Mouse (Mus musculus): Measurements from ENCODE around the gene Ss18l1.

Ss18l1 gene

GRCm38 (mm10) chr2:180040406-180040805 lies 1.9 kb upstream of the Ss18l1 start:
- DNase-seq (ENCODE audit: low spot score) = no peak

GRCm38 (mm10) chr2:180041577-180042255 lies 593 bp upstream of the Ss18l1 start:
- DNase-seq (ENCODE audit: low spot score) = peak; percentile 56

GRCm38 (mm10) chr2:180042858-180043515 lies 678 bp downstream of the Ss18l1 start:
- DNase-seq (ENCODE audit: low spot score) = peak; percentile 75

GRCm38 (mm10) chr2:180045283-180045682 lies 3.0 kb downstream of the Ss18l1 start:
- peak; percentile 80 for DNase-seq (ENCODE audit: low spot score)

GRCm38 (mm10) chr2:180047580-180047979 lies 5.3 kb downstream of the Ss18l1 start:
- DNase-seq (ENCODE audit: low spot score) = no peak

GRCm38 (mm10) chr2:180047980-180048635 lies 5.8 kb downstream of the Ss18l1 start:
- DNase-seq (ENCODE audit: low spot score) = no peak

GRCm38 (mm10) chr2:180050986-180051385 lies 8.7 kb downstream of the Ss18l1 start:
- DNase-seq (ENCODE audit: low spot score) = peak; percentile 89

- peak; percentile 57 for DNase-seq (ENCODE audit: low spot score)
Observed at GRCm38 (mm10) chr2:180051986-180052733, 9.9 kb downstream of the Ss18l1 start.

GRCm38 (mm10) chr2:180053001-180053400 lies 10.7 kb downstream of the Ss18l1 start:
- DNase-seq (ENCODE audit: low spot score) = no peak

GRCm38 (mm10) chr2:180063338-180064131 lies 21.2 kb downstream of the Ss18l1 start:
- no peak for DNase-seq (ENCODE audit: low spot score)

GRCm38 (mm10) chr2:180069770-180070480 lies 27.6 kb downstream of the Ss18l1 start:
- DNase-seq (ENCODE audit: low spot score) = no peak

- DNase-seq (ENCODE audit: low spot score) = peak; percentile 95
Observed at GRCm38 (mm10) chr2:180070481-180071453, 28.5 kb downstream of the Ss18l1 start, which contains the start of gene Mtg2. Gene Mtg2 (plus strand): TSS chr2:180070588.

GRCm38 (mm10) chr2:180071671-180072070 lies 29.4 kb downstream of the Ss18l1 start:
- no peak for DNase-seq (ENCODE audit: low spot score)

GRCm38 (mm10) chr2:180072886-180073285 lies 30.6 kb downstream of the Ss18l1 start:
- no peak for DNase-seq (ENCODE audit: low spot score)

GRCm38 (mm10) chr2:180077622-180078021 lies 35.3 kb downstream of the Ss18l1 start:
- DNase-seq (ENCODE audit: low spot score) = no peak

- no peak for DNase-seq (ENCODE audit: low spot score)
Observed at GRCm38 (mm10) chr2:180080680-180081079, 38.4 kb downstream of the Ss18l1 start.

- DNase-seq (ENCODE audit: low spot score) = no peak
Observed at GRCm38 (mm10) chr2:180083063-180083462, 40.8 kb downstream of the Ss18l1 start.

- no peak for DNase-seq (ENCODE audit: low spot score)
Observed at GRCm38 (mm10) chr2:180084565-180084964, 42.3 kb downstream of the Ss18l1 start.

GRCm38 (mm10) chr2:180085926-180086636 lies 43.8 kb downstream of the Ss18l1 start:
- DNase-seq (ENCODE audit: low spot score) = no peak
